Mouse (Mus musculus) left cerebral cortex, postnatal 36 days (tissue): Measurements from ENCODE around the gene Olfr1310. TPM values are rescaled to one million over a fixed set of nuclear protein-coding genes. Genes with fewer than 3 reads are reported as not detected.
"Not testable (repeated sequence)": the region's sequence is repeated elsewhere in the genome, so short reads cannot be mapped to it uniquely, and the experiment has no call there.

ENCODE experiments used
- DNase-seq, 2 experiments: peaks; one replicate each; pipeline ENCODE4 v3.0.0; 2021 to 2022; ENCODE audit warnings: low spot score in 2 of 2, mixed read lengths in 1 of 2
- intact Hi-C: fragments of 180-260 bp; cut with DNase I; formaldehyde crosslinking; loops from one replicate; pipeline ENCODE4 v1.15.1; 2025
- total RNA-seq, 2 experiments: library from RNA; stranded (reverse); gene quantifications; 2 replicates each; pipeline ENCODE4 v1.2.3; 2021

Olfr1310 gene
- not detected for total RNA-seq

DNA sequence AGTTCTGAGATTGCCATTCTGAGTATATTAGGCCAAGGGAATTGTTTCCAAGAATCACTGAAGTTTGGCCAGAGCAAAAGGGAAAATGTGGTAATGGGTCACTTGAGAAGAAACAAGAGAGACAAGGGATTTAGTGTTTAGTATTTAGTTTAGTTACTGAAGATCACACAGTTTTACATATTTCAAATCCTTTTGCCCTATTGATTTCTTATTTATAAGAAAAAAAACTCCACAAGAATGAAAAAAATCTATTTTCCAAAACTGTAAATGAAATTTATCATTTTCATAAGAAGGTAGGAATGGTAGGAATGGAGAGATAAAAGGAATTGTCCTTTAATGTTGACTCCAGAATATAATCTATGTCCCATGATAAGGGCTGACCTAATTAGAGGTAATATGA lies at the start of gene Olfr1310:
Olfr1310 (minus strand) TSS at position 101 of the 400 bp plus-strand sequence.
- intact Hi-C loops, result no loop called here
- DNase-seq, result no peak

DNA sequence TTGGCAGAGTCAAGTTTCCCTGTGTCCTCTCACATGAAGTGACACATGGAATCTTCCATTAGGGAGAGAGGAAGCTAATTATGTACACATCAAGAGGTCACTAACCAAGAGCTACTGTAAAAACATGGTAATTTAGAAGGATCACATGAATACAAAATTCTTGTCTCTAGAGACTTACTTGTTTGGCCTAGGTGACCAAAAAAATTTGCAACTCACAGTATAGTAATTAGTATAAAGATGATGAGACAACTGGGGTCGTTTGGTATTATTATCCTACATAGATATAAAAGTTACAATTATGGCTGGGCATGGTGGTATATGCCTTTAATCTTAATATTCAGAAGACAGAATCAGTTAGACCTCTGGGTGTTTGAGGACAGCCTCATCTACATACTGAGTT lies 37.6 kb upstream of the Olfr1310 start, which contains the start of gene Olfr1312:
Olfr1312 (minus strand) TSS at position 101 of the 400 bp plus-strand sequence.
- intact Hi-C loops, result no loop called here
- DNase-seq, result no peak

DNA sequence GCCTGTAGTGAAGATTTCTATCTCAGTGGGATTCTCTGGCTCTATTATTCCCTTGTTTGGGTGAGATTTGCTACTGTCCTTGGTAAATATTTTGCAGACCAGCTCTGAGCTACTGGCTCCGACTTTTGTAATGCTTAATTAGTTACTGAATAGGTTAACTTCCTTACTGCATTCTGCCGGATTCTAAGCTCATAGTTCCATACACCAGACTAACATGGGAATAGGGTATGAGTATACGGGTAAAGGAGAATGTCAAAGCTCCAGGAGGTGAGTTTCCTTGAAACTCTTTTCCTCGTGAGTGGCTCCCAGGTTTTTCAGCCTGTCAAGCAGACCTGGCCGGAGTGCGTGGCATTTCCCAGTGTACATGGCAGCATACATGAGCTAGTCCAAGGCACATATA lies 14.5 kb upstream of the Olfr1310 start:
- intact Hi-C loops, DNase-seq: not testable (repeated sequence)

DNA sequence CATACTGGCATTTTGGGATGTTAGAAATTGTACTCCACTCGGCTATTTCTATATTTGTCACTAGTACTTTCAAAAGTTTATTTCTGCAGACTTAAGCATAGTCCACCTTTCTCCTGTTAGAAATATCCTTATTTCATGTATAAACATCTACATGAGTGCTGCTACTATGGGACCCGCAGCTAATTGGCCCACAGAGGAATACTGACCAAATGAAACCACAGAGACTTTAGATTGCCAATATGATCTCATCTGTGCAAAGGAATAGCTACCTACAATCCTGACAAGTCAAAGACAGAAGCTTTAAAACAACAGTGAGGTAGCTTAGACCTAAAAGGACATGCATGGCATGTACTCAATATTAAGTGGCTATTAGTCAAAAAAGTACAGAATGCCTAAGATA lies 11.8 kb upstream of the Olfr1310 start, which contains the start of gene Olfr1311:
Olfr1311 (minus strand) TSS at position 101 of the 400 bp plus-strand sequence.
- DNase-seq, result no peak
- intact Hi-C loops, result no loop called here

DNA sequence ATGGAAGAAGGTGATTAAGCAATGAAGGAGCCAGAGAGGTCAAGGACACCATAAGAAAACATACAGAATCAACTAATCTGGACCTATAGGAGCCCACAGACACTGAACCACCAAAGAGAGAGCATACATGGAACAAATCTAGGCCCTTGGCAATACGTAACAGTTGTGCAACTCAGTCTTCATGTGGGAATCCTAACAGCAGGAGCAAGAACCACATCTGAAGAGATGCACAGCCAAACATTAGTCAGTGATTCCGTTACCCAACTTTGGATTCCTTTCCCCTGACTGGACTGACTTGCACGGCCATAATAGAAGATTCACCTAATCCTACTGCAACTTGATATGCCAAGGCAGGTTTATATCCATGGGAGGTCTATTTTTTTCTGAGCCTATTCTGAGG lies 2.4 kb upstream of the Olfr1310 start:
- no peak for DNase-seq

DNA sequence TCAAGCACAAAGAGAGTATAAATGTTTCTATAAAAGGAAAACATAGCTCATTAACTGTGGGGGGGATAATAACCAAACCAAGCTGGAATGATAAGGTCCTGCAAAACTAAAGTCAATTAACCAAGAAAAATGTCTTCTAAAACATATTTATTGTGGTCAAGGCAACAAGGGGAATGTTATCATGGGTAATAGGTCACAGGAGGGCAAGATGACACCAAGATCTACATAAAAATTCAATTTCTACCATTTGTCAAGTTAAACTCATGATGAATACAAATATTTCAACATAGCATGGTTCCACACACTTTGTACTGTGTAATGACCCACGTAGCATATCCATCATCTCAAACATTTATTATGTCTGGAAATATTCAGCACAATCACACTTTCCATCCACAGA lies 22.3 kb downstream of the Olfr1310 start, which contains the start of gene Olfr1309:
Olfr1309 (minus strand) TSS at position 101 of the 400 bp plus-strand sequence.
- intact Hi-C loops, result no loop called here
- no peak for DNase-seq

More for the DNA sequence above, 2.4 kb upstream of the Olfr1310 start:
- intact Hi-C loops, result no loop called here

DNA sequence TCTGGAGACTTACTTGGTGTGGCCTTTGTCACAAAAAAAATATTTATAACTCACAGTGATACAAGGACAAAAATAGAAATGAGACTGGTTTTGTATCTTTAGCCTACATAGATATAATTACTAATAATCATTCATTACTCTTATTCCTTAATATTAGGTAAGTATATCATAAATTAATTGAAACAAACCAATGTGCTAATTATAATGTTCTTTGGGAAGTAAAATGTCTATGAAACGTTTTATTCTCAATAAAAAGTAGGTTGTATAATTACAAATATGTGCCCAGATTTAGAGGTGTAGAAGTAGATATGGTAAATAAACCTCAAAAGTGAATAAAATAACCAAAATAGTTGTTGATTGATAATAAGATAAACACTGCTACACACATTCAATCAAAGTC lies 47.7 kb downstream of the Olfr1310 start, which contains the start of gene Olfr1308:
Olfr1308 (minus strand) TSS at position 101 of the 400 bp plus-strand sequence.
- intact Hi-C loops, result no loop called here
- DNase-seq, result no peak

Other genes with a start within 250 kb of the Olfr1310 start
- gene Olfr1302, start 235.3 kb downstream of the Olfr1310 start, total RNA-seq, result not detected
- gene Olfr1303, start 192.4 kb downstream of the Olfr1310 start, total RNA-seq, result not detected
- gene Olfr1305, start 135.6 kb downstream of the Olfr1310 start, total RNA-seq, result not detected
- gene Olfr1306, start 96.4 kb downstream of the Olfr1310 start, total RNA-seq, result not detected
- gene Olfr1307, start 63.3 kb downstream of the Olfr1310 start, total RNA-seq, result under 1 TPM in 1 of 2 experiments, not detected in 1; 0.09 TPM
- not detected for gene Olfr1308, start 47.8 kb downstream of the Olfr1310 start, total RNA-seq
- gene Olfr1309, start 22.4 kb downstream of the Olfr1310 start, total RNA-seq, result not detected
- gene Olfr1311, start 11.7 kb upstream of the Olfr1310 start, total RNA-seq, result not detected
- gene Olfr1312, start 37.5 kb upstream of the Olfr1310 start, total RNA-seq, result not detected
- gene Olfr1313, start 65.1 kb upstream of the Olfr1310 start, total RNA-seq, result not detected
- not detected for gene Olfr1314, start 84.1 kb upstream of the Olfr1310 start, total RNA-seq
- gene Olfr1315-ps1, start 102.7 kb upstream of the Olfr1310 start, total RNA-seq, result not detected
- gene Olfr1316, start 122.3 kb upstream of the Olfr1310 start, total RNA-seq, result not detected
- not detected for gene Olfr1317, start 127.6 kb upstream of the Olfr1310 start, total RNA-seq
- not detected for gene Olfr1318, start 141.5 kb upstream of the Olfr1310 start, total RNA-seq
- gene Lpcat4, start 226.8 kb upstream of the Olfr1310 start, total RNA-seq, result 100 to 1,000 TPM; 162 to 163 TPM
- gene Nutm1, start 246.6 kb upstream of the Olfr1310 start, total RNA-seq, result under 1 TPM in 1 of 2 experiments, not detected in 1; 0.20 TPM
- gene Nop10, start 249.2 kb upstream of the Olfr1310 start, total RNA-seq, result 10 to 100 TPM; 50.4 to 51.7 TPM